Mouse (Mus musculus) embryonic fibroblast, embryonic 13.5 days (primary cell): ENCODE results near the gene Styxl1.

ENCODE experiments used
- CTCF ChIP-seq: IDR thresholded peaks from 2 replicates; pipeline ENCODE4 v1.5.1; 2011; ENCODE audit warnings: mild to moderate bottlenecking, control low read depth, low read length, moderate library complexity, borderline replicate concordance; ENCODE audit not compliant: insufficient read depth
- POLR2A ChIP-seq: IDR thresholded peaks from 2 replicates; pipeline ENCODE4 v1.6.1; 2011; ENCODE audit warnings: low read depth, mild to moderate bottlenecking, control low read depth, low read length, moderate library complexity

- TF ChIP-seq CTCF = no peak
- no peak for TF ChIP-seq POLR2A
Measured at GRCm38 (mm10) chr5:135715624-135716023, 62.6 kb downstream of the Styxl1 start.
